Mouse (Mus musculus): Measurements from ENCODE around the gene Gtf2ird1.
"Not testable (repeated sequence)": the region's sequence is repeated elsewhere in the genome, so short reads cannot be mapped to it uniquely, and the experiment has no call there.

Gtf2ird1 gene

DNA sequence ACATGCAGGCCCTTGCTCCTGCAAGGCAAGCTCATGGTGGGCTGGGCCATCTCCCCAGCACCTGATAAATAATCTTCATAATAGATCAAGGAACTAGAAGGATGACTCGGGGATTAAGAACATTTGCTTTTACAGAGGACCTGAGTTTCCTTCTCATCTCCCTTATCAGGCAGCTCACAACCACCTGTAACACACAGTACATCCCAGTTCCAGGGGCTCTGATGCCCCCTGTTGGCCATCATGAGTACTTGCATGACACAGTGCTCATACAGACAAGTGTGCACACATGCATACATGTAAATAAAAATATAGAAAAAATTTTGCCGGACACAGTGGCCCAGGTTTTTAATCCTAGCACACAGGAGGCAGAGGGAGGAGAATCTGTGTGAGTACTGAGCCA, 17.4 kb upstream of the Gtf2ird1 start:
- no peak for DNase-seq

DNA sequence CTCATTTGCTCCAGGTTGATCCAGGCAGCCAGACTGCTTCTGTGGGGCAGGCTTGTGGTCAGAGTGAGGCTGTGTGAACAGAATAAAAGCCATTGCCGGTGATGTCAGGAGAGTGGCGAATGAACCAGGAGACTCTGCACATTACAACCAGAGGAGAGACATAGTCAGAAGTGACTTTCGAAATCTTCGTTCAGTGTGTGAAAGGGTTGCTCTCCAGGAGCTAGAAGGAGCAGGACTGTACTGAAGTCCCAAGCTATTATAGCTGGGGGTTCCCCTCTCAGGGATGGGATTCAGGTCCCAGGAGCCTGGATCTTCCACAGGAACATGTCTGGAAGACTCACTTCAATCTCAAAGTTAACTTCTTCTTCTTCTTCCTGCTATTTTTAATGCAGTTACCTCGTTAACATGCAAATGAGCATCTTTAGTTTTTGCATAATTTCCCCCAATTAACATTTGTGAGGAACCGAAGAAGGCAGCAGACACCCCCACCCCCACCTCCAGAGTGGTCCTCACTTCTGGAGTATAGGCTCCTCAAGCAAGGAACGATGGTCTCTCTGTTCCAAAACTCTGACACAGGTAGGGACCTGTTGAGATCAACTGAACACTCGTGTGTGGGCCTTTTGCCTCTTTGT, 14.1 kb upstream of the Gtf2ird1 start:
- DNase-seq: no peak

DNA sequence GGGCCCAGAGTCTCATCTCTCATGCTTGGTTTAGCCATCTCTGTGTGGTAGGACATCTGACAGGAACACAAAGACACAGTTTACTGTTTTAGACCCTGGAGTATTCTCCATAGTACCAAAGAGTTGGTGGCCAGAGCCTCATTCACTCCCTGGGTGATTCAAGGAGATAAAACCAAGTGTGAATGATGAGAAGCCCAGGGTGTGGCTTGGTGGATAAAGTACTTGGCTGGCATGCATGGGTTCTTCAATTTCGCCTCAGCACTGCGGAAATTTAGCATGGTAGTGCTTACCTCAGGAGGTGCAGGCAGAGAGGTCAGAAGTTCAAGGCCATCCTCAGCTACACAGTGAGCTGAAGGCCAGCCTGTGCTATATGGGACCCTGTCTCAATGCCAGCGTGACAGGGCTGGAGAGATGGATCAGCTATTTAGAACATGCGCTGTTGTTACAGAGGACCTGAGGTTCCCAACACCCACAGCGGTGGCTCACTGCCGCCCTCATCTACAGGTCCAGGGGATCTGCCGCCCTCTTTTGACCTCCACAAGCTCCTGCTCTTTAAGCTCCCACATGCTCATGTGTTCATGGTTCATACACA, 13.1 kb upstream of the Gtf2ird1 start:
- no peak for DNase-seq

DNA sequence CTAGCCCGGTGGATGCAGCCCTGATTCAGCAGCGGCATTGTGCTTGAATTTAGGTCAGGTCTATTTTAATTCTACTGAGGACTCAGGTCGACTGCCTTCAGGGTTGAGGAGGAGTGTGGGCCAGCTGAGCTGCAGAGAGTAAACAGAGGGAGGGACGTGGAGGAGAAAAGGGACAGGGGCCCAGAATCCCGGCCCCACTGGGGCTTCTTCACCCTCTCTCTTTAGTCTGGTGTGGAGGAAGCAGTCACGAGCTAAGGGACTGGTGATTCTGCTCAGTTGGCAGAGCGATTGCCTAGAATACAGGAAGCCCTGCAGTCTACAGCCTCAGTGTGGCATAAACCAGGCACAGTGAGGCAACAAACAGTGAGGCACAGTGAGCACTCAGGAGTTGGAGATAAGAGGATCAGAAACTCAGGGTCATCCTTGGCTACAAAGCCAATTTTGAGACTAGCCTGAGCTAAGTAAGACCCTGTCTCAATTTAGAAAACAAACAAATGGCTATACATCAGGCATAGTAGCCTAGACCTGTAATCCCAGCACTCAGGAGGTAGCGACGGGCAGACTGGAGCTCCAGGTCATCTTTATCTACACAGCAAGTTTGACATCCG, 11.7 kb upstream of the Gtf2ird1 start:
- DNase-seq: no peak

DNA sequence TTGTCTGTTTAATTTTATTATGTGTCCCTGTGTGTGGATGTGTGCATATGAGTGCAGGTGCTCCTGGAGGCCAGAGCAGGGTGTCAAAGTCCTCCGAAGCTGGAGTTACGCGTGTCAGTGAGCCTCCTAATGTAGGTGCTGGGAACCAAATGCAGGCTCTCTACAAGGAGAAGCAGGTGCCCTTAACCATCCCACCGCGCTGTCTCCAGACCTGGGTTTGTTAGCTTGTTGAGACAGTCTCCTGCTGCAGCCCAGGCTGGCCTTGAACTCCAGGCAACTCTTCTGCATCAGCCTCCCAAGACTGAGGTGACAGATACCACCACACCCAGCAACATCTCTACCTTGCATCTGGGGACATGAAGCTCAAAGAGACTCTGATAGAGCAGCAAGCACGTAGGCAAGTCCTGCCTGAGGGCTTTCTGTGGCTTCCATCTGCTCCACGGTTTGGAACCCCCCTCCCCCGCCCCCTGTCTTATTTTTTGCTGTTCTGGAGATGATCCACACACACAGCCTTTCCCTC, 10.6 kb upstream of the Gtf2ird1 start:
- DNase-seq: no peak

DNA sequence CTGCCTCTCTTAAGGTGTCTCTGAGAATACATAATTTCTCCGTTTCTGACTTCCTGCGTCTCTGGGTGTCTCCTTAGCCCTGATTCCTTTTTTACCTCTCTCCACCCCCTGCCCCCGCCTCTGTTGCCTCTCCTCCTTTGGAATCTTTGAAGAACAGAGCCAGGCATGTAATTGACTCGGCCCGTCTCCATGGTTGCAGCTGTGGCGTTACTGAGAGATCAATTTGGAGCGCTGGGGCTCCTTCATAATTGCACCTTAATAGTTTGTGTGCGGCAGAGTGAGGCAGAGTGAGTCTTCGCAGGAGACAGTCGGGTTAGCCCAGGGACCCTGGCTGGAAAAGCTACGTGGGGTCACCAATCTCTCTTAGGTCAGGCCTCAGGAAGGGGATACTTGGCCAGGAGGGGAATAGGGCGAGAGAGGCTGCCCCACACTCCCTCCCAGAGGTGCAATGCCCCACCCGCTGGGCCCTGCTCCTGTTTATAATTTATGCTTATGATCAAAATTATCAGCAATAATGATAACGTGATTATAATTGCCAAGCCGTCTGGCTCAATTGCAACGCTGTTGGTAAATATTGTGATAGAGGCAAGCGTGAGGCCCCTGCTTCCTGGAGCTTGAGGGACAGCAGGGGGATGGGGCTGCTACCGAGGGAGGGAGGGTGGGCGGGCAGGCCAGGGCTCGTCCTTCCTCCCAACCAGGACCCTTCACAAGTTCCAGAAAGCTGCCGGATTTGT, 9.9 kb upstream of the Gtf2ird1 start:
- no peak for DNase-seq

DNA sequence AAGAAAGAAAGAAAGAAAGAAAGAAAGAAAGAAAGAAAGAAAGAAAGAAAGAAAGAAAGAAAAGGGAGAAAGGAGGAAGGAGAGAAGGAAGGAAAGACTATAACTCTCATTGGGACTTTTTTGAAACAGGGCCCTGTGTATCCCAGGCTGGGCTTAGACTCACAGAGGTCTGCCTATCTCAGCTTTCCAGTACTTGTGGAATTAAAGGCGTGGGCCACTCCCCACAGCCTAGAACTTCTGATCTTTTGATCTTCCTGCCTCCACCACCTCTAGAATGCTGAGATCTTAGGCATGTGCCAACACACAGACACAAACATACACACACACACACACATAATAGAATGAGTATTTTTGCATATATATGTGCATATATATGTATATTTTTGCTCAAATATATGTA, 8.7 kb upstream of the Gtf2ird1 start:
- no peak for DNase-seq

DNA sequence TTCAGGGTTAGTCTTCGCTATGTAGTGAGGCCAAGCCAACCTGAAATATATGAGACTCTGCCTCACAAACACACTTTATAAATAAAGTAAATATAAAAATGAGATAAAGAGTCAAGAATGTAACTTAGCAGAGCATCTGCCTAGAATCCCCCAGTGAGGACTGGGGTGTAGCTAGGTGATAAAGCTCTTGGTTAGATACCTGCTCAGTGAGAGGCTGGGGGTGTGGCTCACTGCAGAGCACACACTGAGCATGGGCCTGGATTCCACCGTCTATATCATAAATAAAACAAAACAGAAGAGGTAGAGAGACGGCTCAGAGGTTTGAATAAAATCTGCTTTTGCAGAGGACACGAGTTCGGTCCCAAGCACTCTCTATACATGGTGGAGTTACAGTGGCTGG, 7.7 kb upstream of the Gtf2ird1 start:
- no peak for DNase-seq

DNA sequence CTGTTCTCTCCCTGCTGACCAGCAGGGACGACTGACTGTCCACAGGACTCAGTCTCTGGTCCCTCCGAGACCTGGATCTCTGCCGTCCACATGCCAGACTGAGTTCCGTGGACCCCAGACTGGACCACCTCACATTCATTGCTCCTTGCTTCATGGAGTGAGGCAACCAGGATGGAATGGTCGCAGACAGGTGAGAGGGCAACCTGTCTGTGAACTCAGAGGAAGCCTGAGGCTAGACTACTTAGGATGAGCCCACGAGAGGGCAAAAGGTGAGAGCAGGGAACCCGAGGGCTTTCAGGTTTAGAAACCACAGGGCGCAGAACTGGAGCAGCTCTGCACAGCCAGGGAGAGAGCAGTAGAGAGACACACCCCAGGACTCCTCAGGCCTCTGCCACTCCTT, 6.2 kb upstream of the Gtf2ird1 start:
- DNase-seq: no peak

DNA sequence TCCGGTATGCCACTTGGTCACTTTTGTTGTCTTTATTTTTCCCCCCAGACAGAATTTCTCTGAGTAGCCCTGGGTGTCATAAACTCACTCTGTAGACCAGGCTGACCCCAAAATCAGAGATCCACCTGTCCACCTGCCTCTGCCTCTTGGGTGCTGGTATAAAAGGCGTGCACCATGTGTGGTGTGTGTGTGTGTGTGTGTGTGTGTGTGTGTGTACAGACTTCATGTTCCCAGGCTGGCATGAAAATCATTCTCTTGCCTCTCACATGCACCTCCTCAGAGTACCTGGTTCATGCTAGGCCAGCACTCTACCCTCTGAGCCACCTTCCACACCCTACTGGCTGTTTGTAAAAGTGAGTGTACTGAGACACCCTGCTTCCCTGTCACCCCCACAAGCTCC, 5.8 kb upstream of the Gtf2ird1 start:
- DNase-seq: no peak

DNA sequence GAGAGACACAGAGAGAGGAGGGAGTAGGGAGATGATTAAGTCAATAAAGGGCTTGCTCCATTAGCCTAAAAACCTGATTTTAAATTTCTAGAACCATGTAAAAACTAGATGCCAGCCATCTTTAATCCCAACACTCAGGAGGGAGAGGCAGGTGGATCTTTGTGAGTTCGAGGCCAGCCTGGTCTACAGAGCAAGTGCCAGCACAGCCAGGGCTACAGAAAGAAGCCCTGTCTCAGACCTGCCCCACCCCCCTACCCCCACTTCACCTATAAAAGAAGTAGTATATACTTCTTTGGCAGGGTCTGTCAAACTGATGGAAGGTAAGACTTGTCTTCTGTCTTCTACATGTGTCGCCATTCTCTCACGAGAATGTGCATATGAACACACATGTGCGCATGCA, 4.0 kb upstream of the Gtf2ird1 start:
- DNase-seq: no peak

DNA sequence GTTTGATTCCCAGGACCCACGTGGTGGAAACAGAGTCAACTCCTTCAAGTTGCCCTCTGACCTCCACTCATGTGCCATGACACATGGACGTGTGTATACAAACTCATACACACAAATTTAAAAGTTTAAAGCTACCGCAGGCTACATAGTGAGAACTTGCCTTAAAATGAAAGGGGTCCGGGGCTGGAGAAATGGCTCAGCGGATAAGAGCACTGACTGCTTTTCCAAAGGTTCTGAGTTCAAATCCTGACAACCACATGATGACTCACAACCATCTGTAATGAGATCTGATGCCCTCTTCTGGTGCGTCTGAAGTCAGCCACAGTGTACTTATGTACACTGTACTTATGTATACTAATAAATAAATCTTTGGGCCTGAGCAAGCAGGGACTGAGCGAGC, 2.6 kb upstream of the Gtf2ird1 start:
- DNase-seq: no peak

DNA sequence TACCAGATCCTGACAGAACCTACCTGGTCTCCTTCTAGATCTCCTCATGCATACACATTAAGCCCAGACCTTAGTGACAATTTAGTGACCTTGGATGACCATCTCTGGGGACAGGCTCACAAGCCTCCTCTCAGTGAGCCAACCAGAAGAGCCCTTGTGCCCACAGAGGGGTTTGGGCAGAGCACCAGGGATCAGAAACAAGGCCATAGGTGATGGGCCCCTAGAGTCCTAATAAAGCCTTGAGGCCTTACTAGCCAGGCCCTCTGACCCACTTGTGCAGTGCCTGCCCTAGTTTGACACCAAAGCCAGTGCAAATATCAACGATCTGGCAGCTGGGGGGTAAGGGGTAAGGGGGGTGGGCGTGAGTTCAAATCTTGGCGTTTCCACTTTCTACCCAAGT, 1.9 kb upstream of the Gtf2ird1 start:
- DNase-seq: no peak

DNA sequence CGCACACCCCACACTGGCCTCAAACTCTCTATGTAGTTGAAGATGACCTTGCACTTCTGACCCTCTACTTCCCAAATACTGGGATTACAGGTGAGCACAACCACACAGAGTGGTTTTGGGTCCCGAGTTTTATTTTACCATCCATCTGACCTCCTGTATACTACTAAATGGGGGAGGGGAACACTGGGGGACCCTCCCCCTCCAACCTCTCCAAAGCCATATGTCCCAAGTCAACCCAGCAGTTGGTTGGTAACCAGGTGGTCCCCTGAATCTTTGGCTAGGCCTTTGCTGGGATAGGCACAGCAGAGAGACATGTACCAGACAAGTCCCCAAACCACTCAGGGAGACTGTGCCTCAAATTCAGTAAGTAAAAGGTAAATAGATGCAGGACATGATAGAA, 855 bp upstream of the Gtf2ird1 start:
- no peak for DNase-seq

DNA sequence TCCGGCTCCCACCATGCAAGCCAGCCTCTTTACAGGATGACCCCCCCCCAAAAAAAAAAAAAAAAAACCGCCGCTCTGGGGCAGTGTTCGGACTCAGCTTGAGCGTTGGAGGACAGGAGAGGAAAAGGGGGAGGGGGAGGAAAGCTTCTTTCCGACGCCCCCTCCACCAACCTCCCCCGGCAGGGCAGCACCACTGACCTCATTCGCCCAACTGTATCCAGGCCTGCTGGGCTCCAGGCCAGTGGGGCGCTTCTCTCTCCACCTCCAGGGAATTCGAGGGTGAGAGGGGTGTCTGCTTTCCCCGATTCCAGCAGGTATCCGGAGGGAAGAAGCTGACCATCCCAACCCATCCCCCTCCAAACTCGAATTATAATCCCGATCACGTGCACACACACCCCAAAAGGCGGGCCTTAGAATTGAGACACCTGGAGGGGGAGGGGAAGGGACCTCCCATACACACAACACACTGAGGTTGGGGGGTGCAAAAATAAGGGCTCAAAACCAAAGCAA, 547 bp downstream of the Gtf2ird1 start:
- DNase-seq: peak; percentile 46 to 66

DNA sequence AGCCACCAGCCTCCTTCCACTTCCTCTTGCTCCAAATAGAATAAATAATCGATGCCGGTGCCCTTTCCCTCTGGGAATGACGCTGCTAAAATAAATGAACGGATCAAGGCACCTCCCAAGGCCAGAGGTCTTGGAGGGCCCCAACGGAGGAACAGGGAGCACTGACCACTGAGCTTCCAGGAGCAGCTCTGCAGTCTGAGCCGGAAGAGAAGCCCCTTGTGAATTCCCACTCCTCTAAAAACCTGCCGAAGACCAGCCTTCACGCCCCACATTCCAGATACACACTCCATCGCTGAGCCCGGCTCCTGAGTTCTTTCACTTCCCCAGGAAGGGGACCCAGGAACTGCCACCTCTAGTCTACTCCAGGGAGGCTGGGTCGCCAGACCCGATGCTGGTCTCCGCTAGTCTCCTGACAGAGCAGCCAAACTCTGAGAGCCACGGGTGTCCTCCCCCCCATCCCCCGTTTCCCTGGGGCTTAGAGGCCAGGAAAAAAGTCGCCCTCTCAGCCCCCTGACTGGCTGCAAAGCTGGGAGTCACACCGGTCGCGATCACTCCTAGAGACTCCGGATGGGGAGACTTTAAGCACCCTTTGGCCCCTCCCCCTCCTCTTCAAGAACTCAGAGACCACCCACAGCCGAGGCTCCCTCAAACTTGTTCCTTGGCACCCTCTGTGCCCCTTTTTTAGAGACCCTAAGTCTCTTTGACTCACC, 1.2 kb downstream of the Gtf2ird1 start:
- DNase-seq: peak; percentile 20 to 48

DNA sequence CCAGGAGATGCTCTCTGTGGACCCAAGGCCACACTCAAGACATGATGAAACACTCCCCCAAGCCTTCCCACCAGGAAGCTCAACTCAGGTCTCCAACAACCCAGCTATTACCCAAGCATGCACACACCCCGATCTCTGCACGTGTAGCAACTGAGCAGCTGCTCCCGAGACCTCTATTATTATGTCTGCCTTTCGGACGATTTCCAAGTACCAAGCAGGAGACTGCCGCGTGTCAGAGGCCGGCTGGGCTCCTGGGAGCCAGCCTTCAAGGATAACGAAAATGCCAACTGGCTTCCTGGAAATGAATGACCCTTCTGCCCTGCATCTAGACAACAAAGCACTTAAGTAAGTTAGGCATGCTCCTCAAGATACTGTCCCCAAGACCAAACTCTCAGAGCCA, 2.1 kb downstream of the Gtf2ird1 start:
- DNase-seq: peak in 1 of 2 experiments; percentile 24

DNA sequence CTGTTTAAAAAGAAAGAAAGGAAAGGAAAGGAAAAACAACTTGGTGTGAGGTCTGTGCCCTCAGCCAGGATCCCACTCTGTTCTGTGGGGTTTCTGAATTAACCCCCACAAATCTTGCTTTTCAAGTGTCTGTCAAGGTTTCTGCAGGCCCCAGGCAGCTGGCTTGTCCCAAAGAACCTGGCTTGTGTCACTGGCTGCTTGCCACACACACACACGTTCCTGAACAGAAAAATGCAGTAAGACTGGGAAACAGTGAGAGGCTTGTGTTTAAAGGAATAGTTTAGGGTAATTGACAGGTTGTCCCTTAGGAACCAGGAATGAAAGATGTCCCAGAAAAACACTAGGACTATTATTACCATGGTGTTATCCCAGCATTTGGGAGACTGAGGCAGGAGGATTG, 2.9 kb downstream of the Gtf2ird1 start:
- no peak for DNase-seq

DNA sequence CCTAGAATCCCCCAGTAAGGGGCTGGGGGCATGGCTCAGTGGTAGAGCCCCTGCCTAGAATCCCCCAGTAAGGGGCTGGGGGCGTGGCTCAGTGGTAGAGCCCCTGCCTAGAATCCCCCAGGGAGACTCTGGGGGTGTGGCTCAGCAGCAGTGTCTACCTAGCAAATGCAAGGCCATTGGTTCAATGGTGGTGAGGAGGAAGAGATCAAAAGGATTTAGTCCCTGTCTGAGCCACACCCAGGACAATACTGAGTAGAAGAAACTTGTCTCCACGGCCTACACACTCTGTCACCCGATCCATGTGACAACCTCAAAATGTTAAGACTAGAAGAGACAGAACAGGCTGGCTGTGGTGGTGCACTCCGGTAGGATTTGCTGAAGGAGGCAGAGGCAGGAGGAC, 9.8 kb downstream of the Gtf2ird1 start:
- DNase-seq: not testable (repeated sequence)

DNA sequence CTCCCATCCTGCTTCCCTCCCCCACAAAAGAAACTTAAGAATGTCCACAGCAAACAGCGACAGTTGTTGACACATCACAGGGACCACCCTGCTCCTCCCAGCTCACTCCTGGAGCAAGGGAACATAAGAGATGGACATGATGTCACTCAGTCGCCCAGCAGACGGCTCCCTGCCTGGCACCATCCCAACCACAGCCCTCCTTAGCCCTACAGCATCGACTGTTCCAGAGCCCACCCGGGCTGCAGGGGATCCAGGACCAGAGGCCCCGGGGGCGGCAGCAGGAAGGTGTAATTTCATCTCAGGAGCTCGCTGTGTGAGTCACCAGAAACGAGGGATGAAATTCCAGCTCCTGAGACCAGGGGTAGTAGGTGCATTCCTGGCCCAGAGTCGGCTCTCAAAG, 10.6 kb downstream of the Gtf2ird1 start:
- DNase-seq: peak in 1 of 2 experiments; percentile 19

DNA sequence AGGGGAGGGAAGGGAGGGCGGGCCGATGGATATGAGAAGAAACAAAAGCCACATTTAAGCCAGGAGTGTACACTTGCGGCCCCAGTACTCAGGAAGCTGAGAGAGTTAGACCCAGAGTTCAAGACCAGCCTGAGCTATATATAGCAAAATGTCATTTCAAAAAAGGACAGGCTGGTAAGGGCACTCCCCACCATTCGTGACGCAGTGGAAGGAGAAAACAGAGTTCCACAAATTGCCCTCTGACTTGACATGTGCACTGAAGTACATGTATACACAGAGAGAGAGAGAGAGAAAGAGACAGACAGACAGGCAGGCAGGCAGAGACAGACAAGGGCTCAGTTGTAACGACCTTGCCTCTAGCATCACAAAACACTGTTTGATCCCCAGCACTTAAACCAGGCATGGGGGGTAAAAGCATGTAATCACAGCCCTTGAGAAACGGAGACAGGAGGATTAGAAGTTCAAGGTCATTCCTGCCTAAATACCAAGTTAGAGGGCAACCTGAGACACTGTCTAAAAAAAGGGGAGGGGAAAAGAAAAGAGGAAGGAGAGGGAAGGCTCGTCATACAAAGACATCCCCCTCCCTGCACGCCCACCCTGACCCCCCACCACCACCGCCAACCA, 11.2 kb downstream of the Gtf2ird1 start:
- no peak for DNase-seq

DNA sequence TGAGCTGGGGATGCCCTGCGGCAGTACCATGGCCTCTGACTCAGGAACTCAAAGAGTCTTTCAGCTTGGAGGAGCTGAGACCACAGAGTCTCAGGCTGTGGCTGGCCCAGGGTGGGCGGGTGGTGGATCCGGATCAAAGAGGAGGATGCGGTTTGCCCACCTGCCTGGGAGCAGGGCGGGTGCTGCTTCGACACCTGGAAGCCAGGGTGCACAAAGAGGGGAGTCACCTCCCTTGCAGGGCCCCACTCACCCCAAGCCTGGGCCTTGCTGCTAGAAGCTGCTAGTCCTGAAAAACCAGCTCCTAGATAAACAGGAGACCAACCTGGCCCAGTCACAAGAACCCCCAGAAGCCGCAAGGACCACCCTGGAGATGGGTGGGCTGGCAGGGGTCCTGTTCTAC, 12.0 kb downstream of the Gtf2ird1 start:
- no peak for DNase-seq

All from lung, adult 18-20 months (tissue).